18 mouse cellular contexts compared by ENCODE assay signal in genomic region chr16:36735421-36735820, GRCm38 (mm10). TPM values are rescaled to one million over a fixed set of nuclear protein-coding genes. Genes with fewer than 3 reads are reported as not detected.
DNase-seq lines count a peak whose midpoint lies in the region; ATAC-seq and TF ChIP-seq lines count a peak whose summit lies in the region.
"Had no signal": no experiment of that assay in that cellular context is flagged by ENCODE, and none has a peak within 500 bp of the region (broad histone marks: within the 10 kb centered on the region; RNA-seq: fewer than 3 reads in every experiment).

No protein-coding gene starts in this region.

- no peak overlapping the region for H3K4me2 ChIP-seq in hindbrain, postnatal 0 days (ENCODE audit: low read depth, low read length)
- H3K4me2 ChIP-seq in hindbrain, embryonic 11.5 days (replicated peaks; ENCODE audit: low read depth, low read length), result no peak overlapping the region
- no peak overlapping the region for H3K4me2 ChIP-seq in midbrain, postnatal 0 days (ENCODE audit: low read depth, low read length, poor library complexity, severe bottlenecking)
- H3K4me2 ChIP-seq: hindbrain, embryonic 15.5 days; midbrain, embryonic 12.5 days had no signal

- H3K4me3 ChIP-seq in hindbrain, postnatal 0 days (ENCODE audit: low read length), result no peak overlapping the region
- H3K4me3 ChIP-seq in hindbrain, embryonic 11.5 days (ENCODE audit: low read depth, low read length), result no peak overlapping the region
- H3K4me3 ChIP-seq in midbrain, postnatal 0 days (ENCODE audit: low read depth, low read length), result no peak overlapping the region
- no peak overlapping the region for H3K4me3 ChIP-seq in midbrain, embryonic 10.5 days
- H3K4me3 ChIP-seq: gastrocnemius, adult 2 months; heart, adult 2 months; hindbrain, embryonic 15.5 days; left cerebral cortex, adult 2 months; midbrain, embryonic 12.5 days had no signal

- WGBS in hindbrain, postnatal 0 days, result 87% methylated on average over 3 of the region's 3 CpGs
- 92% methylated on average over 3 of the region's 3 CpGs for WGBS in hindbrain, embryonic 11.5 days
- 90% methylated on average over 3 of the region's 3 CpGs for WGBS in midbrain, postnatal 0 days
- 86% methylated on average over 3 of the region's 3 CpGs for WGBS in midbrain, embryonic 10.5 days

- no peaks in the 10 kb centered on the region for H3K36me3 ChIP-seq in hindbrain, postnatal 0 days (ENCODE audit: insufficient read depth, low read length)
- no peaks in the 10 kb centered on the region for H3K36me3 ChIP-seq in hindbrain, embryonic 11.5 days (ENCODE audit: control insufficient read depth, insufficient read depth, low read length)
- no peaks in the 10 kb centered on the region for H3K36me3 ChIP-seq in midbrain, postnatal 0 days (ENCODE audit: insufficient read depth, low read length)
- H3K36me3 ChIP-seq in midbrain, embryonic 10.5 days, result no peaks in the 10 kb centered on the region
- no peaks in the 10 kb centered on the region for H3K36me3 ChIP-seq in splenic B cell, adult 2 months (ENCODE audit: control insufficient read depth, insufficient read depth, low read length, poor library complexity, severe bottlenecking)
- H3K36me3 ChIP-seq: hindbrain, embryonic 15.5 days; midbrain, embryonic 12.5 days had no signal

- no peak overlapping the region for H3K9ac ChIP-seq in hindbrain, postnatal 0 days (replicated peaks; ENCODE audit: low read length)
- no peak overlapping the region for H3K9ac ChIP-seq in hindbrain, embryonic 11.5 days (ENCODE audit: low read depth, low read length)
- H3K9ac ChIP-seq in midbrain, postnatal 0 days (replicated peaks; ENCODE audit: low read length, poor library complexity, severe bottlenecking), result no peak overlapping the region
- H3K9ac ChIP-seq: hindbrain, embryonic 15.5 days; midbrain, embryonic 12.5 days had no signal

- H3K27me3 ChIP-seq in hindbrain, postnatal 0 days (ENCODE audit: insufficient read depth, low read length), result no peaks in the 10 kb centered on the region
- H3K27me3 ChIP-seq in hindbrain, embryonic 11.5 days (ENCODE audit: control insufficient read depth, insufficient read depth, low read length), result no peaks in the 10 kb centered on the region
- H3K27me3 ChIP-seq in midbrain, postnatal 0 days (ENCODE audit: insufficient read depth, low read length), result no peaks in the 10 kb centered on the region
- H3K27me3 ChIP-seq in midbrain, embryonic 10.5 days (ENCODE audit: low read depth, poor library complexity, severe bottlenecking), result no peaks in the 10 kb centered on the region
- H3K27me3 ChIP-seq in splenic B cell, adult 2 months (ENCODE audit: control insufficient read depth, insufficient read depth, low read length, poor library complexity, severe bottlenecking), result no peaks in the 10 kb centered on the region
- H3K27me3 ChIP-seq: hindbrain, embryonic 15.5 days; midbrain, embryonic 12.5 days had no signal

- H3K27ac ChIP-seq in hindbrain, postnatal 0 days, result no peak overlapping the region
- no peak overlapping the region for H3K27ac ChIP-seq in hindbrain, embryonic 11.5 days (ENCODE audit: low read depth, low read length)
- no peak overlapping the region for H3K27ac ChIP-seq in midbrain, postnatal 0 days (ENCODE audit: low read depth, low read length)
- H3K27ac ChIP-seq in midbrain, embryonic 10.5 days (replicated peaks), result no peak overlapping the region
- H3K27ac ChIP-seq: gastrocnemius, adult 2 months; heart, adult 2 months; hindbrain, embryonic 15.5 days; left cerebral cortex, adult 2 months; midbrain, embryonic 12.5 days had no signal

- H3K9me3 ChIP-seq in hindbrain, postnatal 0 days (ENCODE audit: low read length), result no peaks in the 10 kb centered on the region
- no peaks in the 10 kb centered on the region for H3K9me3 ChIP-seq in hindbrain, embryonic 11.5 days (ENCODE audit: control insufficient read depth, low read length)
- H3K9me3 ChIP-seq in midbrain, postnatal 0 days (ENCODE audit: low read length), result no peaks in the 10 kb centered on the region
- no peaks in the 10 kb centered on the region for H3K9me3 ChIP-seq in midbrain, embryonic 10.5 days (replicated peaks)
- H3K9me3 ChIP-seq: hindbrain, embryonic 15.5 days; midbrain, embryonic 12.5 days had no signal

- no peak for ATAC-seq in hindbrain, postnatal 0 days
- ATAC-seq in hindbrain, embryonic 11.5 days (ENCODE audit: low FRiP score), result no peak
- no peak for ATAC-seq in midbrain, postnatal 0 days (ENCODE audit: low FRiP score)
- ATAC-seq: forebrain, embryonic 14.5 days had no signal

- H3K4me1 ChIP-seq in hindbrain, postnatal 0 days (ENCODE audit: insufficient read depth, low read length), result no peaks in the 10 kb centered on the region
- H3K4me1 ChIP-seq in hindbrain, embryonic 11.5 days (replicated peaks; ENCODE audit: control insufficient read depth, insufficient read depth, low read length), result no peaks in the 10 kb centered on the region
- H3K4me1 ChIP-seq in midbrain, postnatal 0 days (ENCODE audit: insufficient read depth, low read length), result no peaks in the 10 kb centered on the region
- H3K4me1 ChIP-seq in midbrain, embryonic 10.5 days, result no peaks in the 10 kb centered on the region
- H3K4me1 ChIP-seq: hindbrain, embryonic 15.5 days; midbrain, embryonic 12.5 days had no signal

- TF ChIP-seq CTCF in hindbrain, postnatal 0 days (IDR thresholded peaks at IDR 0.05; ENCODE audit: low read depth), result peak; percentile 14
- TF ChIP-seq CTCF in midbrain, postnatal 0 days (IDR thresholded peaks at IDR 0.05), result 0 out of 2 replicates have a peak, but pooled peaks have one; percentile 5

- no peak for DNase-seq in hindbrain, postnatal 0 days (ENCODE audit: low spot score)
- no peak for DNase-seq in hindbrain, embryonic 11.5 days (ENCODE audit: low spot score)
- DNase-seq in midbrain, postnatal 0 days (ENCODE audit: low spot score), result no peak
- no peak for DNase-seq in midbrain, embryonic 10.5 days (ENCODE audit: low spot score)
- peak; percentile 45 to 67 for DNase-seq in lung, adult 18-20 months
- peak; percentile 15 for DNase-seq in splenic B cell, adult 2 months (ENCODE audit: low read depth, low spot score)
- DNase-seq in adrenal gland, postnatal 36 days, result no peak
- no peak for DNase-seq in right cerebral cortex, postnatal 10 days (ENCODE audit: low spot score in 2 of 2)
- DNase-seq: adrenal gland, postnatal 10 days; cerebellum, adult 8-10 months; embryo, embryonic 11 days; gastrocnemius, adult 2 months; heart, adult 2 months; heart, postnatal 10 days had no signal

RNA-seq across cellular contexts. Expression of gene Ildr1, which starts 41.6 kb away (rescaled TPM):
- total RNA-seq in hindbrain, postnatal 0 days (2014; rRNA removed), result 1.1 and 1.8 TPM in 2 replicates
- polyA plus RNA-seq in hindbrain, postnatal 0 days (2015; fragmentation: Nextera tagmentation; extraction: Ambion mirVana), result 0.81 and 1.2 TPM in 2 replicates
- polyA plus RNA-seq in hindbrain, embryonic 11.5 days (2014; fragmentation: Nextera tagmentation; extraction: Ambion mirVana), result 0.26 and 0.57 TPM in 2 replicates
- total RNA-seq in midbrain, postnatal 0 days (2014; rRNA removed), result 0.52 and 0.93 TPM in 2 replicates
- 1.1 and 1.2 TPM in 2 replicates for polyA plus RNA-seq in midbrain, postnatal 0 days (2015; fragmentation: Nextera tagmentation; extraction: Ambion mirVana)
- 0.11 and 0.15 TPM in 2 replicates for polyA plus RNA-seq in midbrain, embryonic 10.5 days (2016; fragmentation: Nextera tagmentation; extraction: Ambion mirVana)
- total RNA-seq in adrenal gland, postnatal 36 days (2021), result not detected
- total RNA-seq: heart, adult 2 months; heart, postnatal 10 days had no signal
- polyA plus RNA-seq: forebrain, embryonic 14.5 days; midbrain, embryonic 12.5 days had no signal

RNA-seq across cellular contexts. Expression of gene Slc15a2, which starts 49.3 kb away (rescaled TPM):
- total RNA-seq in hindbrain, postnatal 0 days (2014; rRNA removed), result 30.3 and 58.7 TPM in 2 replicates
- 25.5 and 31.7 TPM in 2 replicates for polyA plus RNA-seq in hindbrain, postnatal 0 days (2015; fragmentation: Nextera tagmentation; extraction: Ambion mirVana)
- polyA plus RNA-seq in hindbrain, embryonic 11.5 days (2014; fragmentation: Nextera tagmentation; extraction: Ambion mirVana), result 2.1 and 3.7 TPM in 2 replicates
- total RNA-seq in midbrain, postnatal 0 days (2014; rRNA removed), result 21.1 and 24.8 TPM in 2 replicates
- polyA plus RNA-seq in midbrain, postnatal 0 days (2015; fragmentation: Nextera tagmentation; extraction: Ambion mirVana), result 19.7 and 23.8 TPM in 2 replicates
- 1.1 and 1.3 TPM in 2 replicates for polyA plus RNA-seq in midbrain, embryonic 10.5 days (2016; fragmentation: Nextera tagmentation; extraction: Ambion mirVana)
- 1 to 10 TPM in 1 of 2 experiments, under 1 TPM in 1; 0.96 to 2.6 TPM for total RNA-seq in adrenal gland, postnatal 36 days (2021)

Comparison
In these comparisons a context has a peak if more than half of its experiments do, and no peak if none do; other contexts are left out.
1. DNase-seq: peak in lung, adult 18-20 months (2 of 2) and splenic B cell, adult 2 months (single experiment); none in hindbrain, postnatal 0 days (single experiment), hindbrain, embryonic 11.5 days (single experiment), midbrain, postnatal 0 days (single experiment), midbrain, embryonic 10.5 days (single experiment), adrenal gland, postnatal 36 days (0 of 2) and right cerebral cortex, postnatal 10 days (0 of 2).